Mouse (Mus musculus) inflammation-experienced regulatory T-cells, adult 6 months (primary cell): Measurements from ENCODE around the gene Soga1. TPM values are rescaled to one million over a fixed set of nuclear protein-coding genes. Genes with fewer than 3 reads are reported as not detected.

Source experiments
- ATAC-seq: one replicate; pipeline ENCODE4 v1.8.0; 2017
- polyA plus RNA-seq, 3 experiments: library from polyadenylated mRNA; unstranded; fragments of 100-300 nt; shearing (Covaris generic); gene quantifications; one replicate each; pipeline ENCODE4 v1.2.1; 2017

Gene Soga1
- polyA plus RNA-seq, 3 experiments from 2014 or later = 0.17 TPM; not detected in 2

DNA sequence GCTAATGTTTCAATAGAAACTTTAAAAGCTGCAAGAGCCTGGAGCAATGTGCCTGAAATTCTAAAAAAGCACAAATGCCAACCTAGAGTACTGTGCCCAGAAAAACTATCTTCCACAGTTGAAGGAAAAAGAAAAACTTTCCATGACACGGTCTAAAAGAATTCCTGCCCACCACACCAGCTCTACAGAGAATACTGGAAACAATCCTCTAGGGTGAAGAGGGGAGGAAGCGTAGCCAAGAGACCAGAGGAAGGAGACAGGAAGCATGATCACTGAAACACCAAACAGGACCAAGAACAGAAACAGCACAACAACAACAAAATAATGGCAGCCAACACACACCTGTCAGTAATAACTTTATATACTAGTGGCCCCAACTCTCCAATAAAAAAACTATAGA, 99.0 kb downstream of the Soga1 start:
- no peak for ATAC-seq

GRCm38 (mm10) chr2:156976711-156977110, 102.3 kb downstream of the Soga1 start:
- ATAC-seq = no peak

DNA sequence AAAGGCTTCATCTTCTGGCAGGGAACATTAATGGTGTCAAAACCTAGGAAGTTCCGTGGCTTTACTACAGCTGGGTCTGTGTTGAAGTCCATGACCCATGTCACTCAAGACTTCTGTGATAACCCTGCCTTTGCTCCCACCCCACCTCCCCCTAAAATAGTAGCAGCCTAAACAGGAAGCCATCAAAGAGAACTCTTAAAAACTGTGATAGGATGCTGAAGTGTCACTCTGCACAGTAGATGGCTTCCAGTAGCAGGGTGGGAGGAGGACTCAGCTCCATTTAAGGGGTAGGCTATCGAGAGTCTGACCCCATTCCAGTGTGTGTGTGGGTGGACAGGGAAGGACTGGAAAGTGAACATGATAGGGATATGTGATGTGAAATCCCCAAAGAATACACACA, 104.1 kb downstream of the Soga1 start:
- peak; percentile 64 for ATAC-seq

DNA sequence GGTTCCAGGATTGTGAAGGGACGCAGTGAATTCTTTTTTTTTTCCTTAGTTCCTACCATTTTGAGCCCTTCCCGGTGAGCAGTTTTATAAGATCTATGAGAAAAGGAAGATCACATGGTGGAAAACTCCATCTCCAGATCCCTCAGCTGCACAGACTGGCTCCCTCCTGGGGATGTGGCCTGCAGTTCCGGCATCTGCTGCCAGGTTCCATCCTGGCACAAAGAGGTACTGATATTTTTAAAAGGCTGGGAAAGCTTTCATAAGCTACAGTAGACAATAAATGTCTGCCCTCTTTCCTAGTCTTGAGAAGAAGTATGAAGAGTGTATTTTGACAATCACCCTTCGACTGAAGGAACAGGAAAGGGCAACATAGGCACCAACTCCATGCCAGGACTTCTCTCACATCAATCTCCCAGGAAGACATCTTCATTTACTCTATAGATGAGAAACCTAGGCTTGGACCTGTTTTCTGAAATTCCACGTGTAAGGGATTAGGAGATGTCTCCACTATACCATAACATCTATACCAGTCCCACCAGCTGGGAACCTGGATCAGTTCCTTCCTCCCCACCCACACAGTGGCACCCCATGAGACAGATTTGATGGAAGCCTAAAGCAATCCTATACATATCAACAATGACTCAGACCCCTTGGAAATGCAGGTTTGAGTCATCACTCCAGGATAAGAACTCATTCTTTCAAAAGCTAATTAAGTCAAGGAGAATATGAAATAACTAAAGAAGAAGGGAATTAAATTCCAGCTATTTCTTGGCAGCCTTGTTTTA, 105.5 kb downstream of the Soga1 start:
- ATAC-seq = no peak

DNA sequence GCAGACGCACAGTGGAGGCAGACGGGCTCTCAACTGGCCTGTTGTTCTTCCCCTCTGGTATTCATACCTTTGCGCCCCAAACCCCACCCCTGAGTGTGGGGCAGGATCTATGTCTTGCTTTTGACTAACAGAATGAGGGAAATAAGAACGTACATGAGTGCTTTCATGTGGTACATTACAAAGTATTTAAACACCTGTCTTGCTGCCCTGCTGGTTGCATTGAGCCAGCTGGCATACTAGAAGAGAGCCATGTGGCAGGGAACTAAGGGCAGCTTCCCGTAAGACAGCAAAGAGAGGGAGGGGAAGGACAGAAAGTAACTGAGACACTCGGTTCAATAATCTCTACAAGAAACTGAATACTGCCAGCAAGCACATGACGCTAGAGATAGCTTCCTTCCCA, 108.8 kb downstream of the Soga1 start:
- peak; percentile 53 for ATAC-seq

GRCm38 (mm10) chr2:156968501-156968900, 110.6 kb downstream of the Soga1 start:
- ATAC-seq = no peak

- ATAC-seq = peak; percentile 65
These were observed 111.7 kb downstream of the Soga1 start for GRCm38 (mm10) chr2:156967388-156967787.

Other genes starting within 250 kb of the Soga1 start
- gene Tgif2, start 239.2 kb downstream of the Soga1 start, polyA plus RNA-seq = 1 to 10 TPM; 3.1 to 9.7 (median 4.6) TPM
- 10 to 100 TPM; 13.4 to 30.1 (median 27.0) TPM for gene 4930518I15Rik, start 221.3 kb downstream of the Soga1 start, polyA plus RNA-seq
- gene Rab5if, start 216.1 kb downstream of the Soga1 start, polyA plus RNA-seq = 1 to 10 TPM; 3.3 to 4.6 (median 3.3) TPM
- gene Sla2, start 192.1 kb downstream of the Soga1 start, polyA plus RNA-seq = 10 to 100 TPM; 55.1 to 91.5 (median 58.8) TPM
- 100 to 1,000 TPM in 2 of 3 experiments, 10 to 100 TPM in 1; 72.3 to 142 (median 105) TPM for gene Ndrg3, start 87.2 kb downstream of the Soga1 start, polyA plus RNA-seq
- 10 to 100 TPM; 10.3 to 34.2 (median 11.3) TPM for gene Dsn1, start 72.1 kb downstream of the Soga1 start, polyA plus RNA-seq
- gene Tldc2, start 7.8 kb upstream of the Soga1 start, polyA plus RNA-seq = not detected
- 100 to 1,000 TPM; 383 to 537 (median 471) TPM for gene Samhd1, start 56.0 kb upstream of the Soga1 start, polyA plus RNA-seq
- 10 to 100 TPM; 18.6 to 30.7 (median 21.8) TPM for gene Rbl1, start 125.3 kb upstream of the Soga1 start, polyA plus RNA-seq
- 100 to 1,000 TPM; 197 to 242 (median 205) TPM for gene Rpn2, start 199.8 kb upstream of the Soga1 start, polyA plus RNA-seq
- under 1 TPM in 1 of 3 experiments, not detected in 2; 0.09 TPM for gene Mroh8, start 200.3 kb upstream of the Soga1 start, polyA plus RNA-seq